Mouse (Mus musculus) retina, adult 2 months (tissue): Measurements from ENCODE around the gene Ngdn.
"Not testable (repeated sequence)": the region's sequence is repeated elsewhere in the genome, so short reads cannot be mapped to it uniquely, and the experiment has no call there.

Source experiments
- DNase-seq: peaks from one replicate; pipeline ENCODE4 v3.0.0-alpha.2; 2012; ENCODE audit warnings: low read depth, low spot score

Gene Ngdn

GRCm38 (mm10) chr14:55014991-55015766 is at the start of gene Ngdn:
Gene Ngdn, plus strand, starts transcription at chr14:55015454.
- peak; percentile 99 for DNase-seq

GRCm38 (mm10) chr14:54965631-54966030 is 49.6 kb upstream of the Ngdn start:
- DNase-seq, result no peak

GRCm38 (mm10) chr14:54966320-54966977 is 48.8 kb upstream of the Ngdn start, which contains the start of gene Myh6:
Gene Myh6, minus strand, starts transcription at chr14:54966927.
- no peak for DNase-seq

GRCm38 (mm10) chr14:54967874-54968273 is 47.4 kb upstream of the Ngdn start:
- no peak for DNase-seq

- DNase-seq, result no peak
These were observed 46.9 kb upstream of the Ngdn start for GRCm38 (mm10) chr14:54968344-54968743.

GRCm38 (mm10) chr14:54972786-54973185 is 42.5 kb upstream of the Ngdn start:
- not testable (repeated sequence) for DNase-seq

GRCm38 (mm10) chr14:54974068-54974791 is 41.0 kb upstream of the Ngdn start:
- DNase-seq, result no peak

- DNase-seq, result no peak
These were observed 38.6 kb upstream of the Ngdn start, which contains the start of gene Gm17428 for GRCm38 (mm10) chr14:54976633-54977032. Gene Gm17428, plus strand, starts transcription at chr14:54976933.

- no peak for DNase-seq
These were observed 36.6 kb upstream of the Ngdn start for GRCm38 (mm10) chr14:54978664-54979063.

GRCm38 (mm10) chr14:54981934-54982333 is 33.3 kb upstream of the Ngdn start:
- no peak for DNase-seq

- DNase-seq, result not testable (repeated sequence)
These were observed 26.8 kb upstream of the Ngdn start for GRCm38 (mm10) chr14:54988350-54988874.

GRCm38 (mm10) chr14:54988882-54989281 is 26.4 kb upstream of the Ngdn start:
- DNase-seq, result no peak

- no peak for DNase-seq
These were observed 25.3 kb upstream of the Ngdn start for GRCm38 (mm10) chr14:54989886-54990441.

GRCm38 (mm10) chr14:54992196-54992595 is 23.1 kb upstream of the Ngdn start:
- DNase-seq, result no peak

GRCm38 (mm10) chr14:54993636-54994035 is 21.6 kb upstream of the Ngdn start:
- DNase-seq, result no peak

GRCm38 (mm10) chr14:54994136-54994868 is 21.0 kb upstream of the Ngdn start, which contains the start of gene Myh7:
Gene Myh7, minus strand, starts transcription at chr14:54994626.
- no peak for DNase-seq

GRCm38 (mm10) chr14:54994869-54995186 is 20.4 kb upstream of the Ngdn start:
- no peak for DNase-seq

GRCm38 (mm10) chr14:54995457-54996138 is 19.7 kb upstream of the Ngdn start:
- DNase-seq, result peak; percentile 32

GRCm38 (mm10) chr14:54996793-54997192 is 18.5 kb upstream of the Ngdn start:
- no peak for DNase-seq

GRCm38 (mm10) chr14:54997297-54997696 is 18.0 kb upstream of the Ngdn start:
- no peak for DNase-seq
